Mouse (Mus musculus) bone marrow macrophage, adult 2 months (primary cell): ENCODE measurements at regions not wholly inside any gene's neighbourhood (a gene's known extent, or its start where the extent isn't known, plus 50 kb on each side); places are given as distances from the start of the nearest gene placed in this dataset.

Experiments used
- CTCF ChIP-seq: IDR thresholded peaks from 2 replicates; pipeline ENCODE4 v1.5.1; 2012; ENCODE audit warnings: low read depth, mild to moderate bottlenecking, low read length, moderate library complexity
- POLR2A ChIP-seq: IDR thresholded peaks from 2 replicates; pipeline ENCODE4 v1.6.1; 2012; ENCODE audit warnings: mild to moderate bottlenecking, low read depth, low read length, borderline replicate concordance

DNA sequence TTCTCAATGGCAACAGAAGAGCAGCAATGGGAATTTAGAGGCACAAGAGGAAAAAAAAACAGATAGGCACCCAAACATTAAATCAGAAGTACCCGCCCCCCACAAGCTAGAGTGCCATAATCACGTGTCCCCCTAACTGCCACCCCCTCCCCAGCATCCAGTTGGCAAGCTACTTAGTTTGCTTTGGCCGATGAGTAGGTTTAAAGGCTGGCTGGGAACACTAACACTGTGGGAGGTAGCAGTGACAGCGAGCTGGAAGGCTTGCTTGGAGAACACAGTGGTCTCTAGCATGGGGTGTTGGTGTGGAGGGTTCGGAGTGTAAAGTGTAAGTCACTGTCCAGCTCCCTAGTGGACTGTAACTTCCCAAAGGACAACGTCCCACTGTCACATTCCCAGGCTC, 463.1 kb downstream of the Bnc2 start:
- no peak for TF ChIP-seq POLR2A
- TF ChIP-seq CTCF = no peak
